Mouse (Mus musculus) MEL (cell line): ENCODE data around the gene Tspan18. TPM values are rescaled to one million over a fixed set of nuclear protein-coding genes. Genes with fewer than 3 reads are reported as not detected.

Experiments
- DNase-seq: peaks from one replicate; pipeline ENCODE4 v3.0.0; 2011; ENCODE audit warnings: low read depth, low spot score
- H3K27ac ChIP-seq: 2 replicates; pipeline ENCODE4 v1.5.1; 2012; ENCODE audit warnings: low read depth, mild to moderate bottlenecking, control low read depth, low read length, moderate library complexity; ENCODE audit not compliant: control insufficient read depth
- H3K27me3 ChIP-seq, 2 experiments: fragments of 150-350 bp in 1 of 2; sonication (generic) in 1 of 2; 2 replicates each; pipeline ENCODE4 v1.6.1; 2012; ENCODE audit warnings: low read length in 2 of 2, mild to moderate bottlenecking in 2 of 2, improper control_type of control experiment in 1 of 2, moderate library complexity in 1 of 2; ENCODE audit not compliant: insufficient read depth in 2 of 2, control insufficient read depth in 1 of 2
- H3K36me3 ChIP-seq, 2 experiments: 2 replicates each; pipeline ENCODE4 v1.6.1; 2012 to 2014; ENCODE audit warnings: low read length in 2 of 2, improper control_type of control experiment in 1 of 2, inconsistent platforms in 1 of 2, mild to moderate bottlenecking in 1 of 2; ENCODE audit not compliant: insufficient read depth in 2 of 2, control insufficient read depth in 1 of 2
- H3K4me1 ChIP-seq, 2 experiments: fragments of 150-350 bp in 1 of 2; sonication (generic) in 1 of 2; 2 replicates each; pipeline ENCODE4 v1.6.1; 2012; ENCODE audit warnings: low read length in 2 of 2, improper control_type of control experiment in 1 of 2, mild to moderate bottlenecking in 1 of 2; ENCODE audit not compliant: insufficient read depth in 2 of 2, control insufficient read depth in 1 of 2
- H3K4me3 ChIP-seq, 2 experiments: fragments of 150-350 bp in 1 of 2; sonication (generic) in 1 of 2; 2 replicates each; pipeline ENCODE4 v1.5.1; 2012; ENCODE audit warnings: low read depth in 2 of 2, low read length in 2 of 2, mild to moderate bottlenecking in 2 of 2, moderate library complexity in 2 of 2, control low read depth in 1 of 2, improper control_type of control experiment in 1 of 2; ENCODE audit not compliant: control insufficient read depth in 1 of 2, insufficient read depth in 1 of 2
- H3K79me2 ChIP-seq: 2 replicates; pipeline ENCODE4 v1.6.1; 2012; ENCODE audit warnings: mild to moderate bottlenecking, low read length, moderate library complexity; ENCODE audit not compliant: control insufficient read depth, poor library complexity, insufficient read depth
- H3K9ac ChIP-seq: 2 replicates; pipeline ENCODE4 v1.6.1; 2012; ENCODE audit warnings: low read depth, mild to moderate bottlenecking, control low read depth, low read length, moderate library complexity; ENCODE audit not compliant: control insufficient read depth, poor library complexity, severe bottlenecking
- H3K9me3 ChIP-seq: fragments of 150-350 bp; sonication (generic); replicated peaks from 2 replicates; pipeline ENCODE4 v1.6.1; 2012; ENCODE audit warnings: mild to moderate bottlenecking, low read length, improper control_type of control experiment, moderate library complexity; ENCODE audit not compliant: insufficient read depth
- CHD2 ChIP-seq: IDR thresholded peaks from 2 replicates; pipeline ENCODE4 v1.6.1; 2011; ENCODE audit warnings: low read length, improper control_type of control experiment
- E2F4 ChIP-seq: IDR thresholded peaks from 2 replicates; pipeline ENCODE4 v1.6.1; 2011; ENCODE audit warnings: low read depth, low read length, improper control_type of control experiment, borderline replicate concordance
- GABPA ChIP-seq: IDR thresholded peaks from 2 replicates; pipeline ENCODE4 v1.6.1; 2012; ENCODE audit warnings: low read depth, mild to moderate bottlenecking, inconsistent platforms, low read length, improper control_type of control experiment, moderate library complexity
- HCFC1 ChIP-seq: IDR thresholded peaks from 2 replicates; pipeline ENCODE4 v1.6.1; 2012; ENCODE audit warnings: low read depth, mild to moderate bottlenecking, inconsistent platforms, low read length, improper control_type of control experiment, moderate library complexity
- JUND ChIP-seq: IDR thresholded peaks from 2 replicates; pipeline ENCODE4 v1.6.1; 2011; ENCODE audit warnings: low read depth, mild to moderate bottlenecking, improper control_type of control experiment, low read length
- MAFK ChIP-seq: IDR thresholded peaks from 2 replicates; pipeline ENCODE4 v1.6.1; 2011; ENCODE audit warnings: low read depth, mild to moderate bottlenecking, low read length, improper control_type of control experiment, borderline replicate concordance
- MEF2A ChIP-seq: IDR thresholded peaks from 2 replicates; pipeline ENCODE4 v1.6.1; 2014; ENCODE audit warnings: low read depth, mild to moderate bottlenecking, inconsistent platforms, low read length, improper control_type of control experiment; ENCODE audit not compliant: poor library complexity, insufficient replicate concordance, severe bottlenecking; ENCODE audit errors: extremely low read depth
- NRF1 ChIP-seq: IDR thresholded peaks from 2 replicates; pipeline ENCODE4 v1.6.1; 2014; ENCODE audit warnings: low read depth, mild to moderate bottlenecking, inconsistent platforms, low read length, improper control_type of control experiment, moderate library complexity; ENCODE audit not compliant: poor library complexity, insufficient read depth, severe bottlenecking
- POLR2A ChIP-seq, 2 experiments: IDR thresholded peaks; 2 replicates each; pipeline ENCODE4 v1.6.1; 2011 to 2012; ENCODE audit warnings: low read length in 2 of 2, mild to moderate bottlenecking in 2 of 2, control low read depth in 1 of 2, improper control_type of control experiment in 1 of 2, low read depth in 1 of 2, moderate library complexity in 1 of 2; ENCODE audit not compliant: control insufficient read depth in 1 of 2, insufficient read depth in 1 of 2, poor library complexity in 1 of 2
- POLR2AphosphoS5 ChIP-seq: IDR thresholded peaks from 2 replicates; pipeline ENCODE4 v1.6.1; 2012; ENCODE audit warnings: low read depth, borderline replicate concordance, mild to moderate bottlenecking, inconsistent platforms, low read length, moderate library complexity, mixed read lengths
- RAD21 ChIP-seq: IDR thresholded peaks from 2 replicates; pipeline ENCODE4 v1.6.1; 2011; ENCODE audit warnings: mild to moderate bottlenecking, low read depth, low read length, improper control_type of control experiment
- SIN3A ChIP-seq: IDR thresholded peaks from 2 replicates; pipeline ENCODE4 v1.6.1; 2012; ENCODE audit warnings: low read length, improper control_type of control experiment, inconsistent platforms
- TAL1 ChIP-seq: IDR thresholded peaks from 2 replicates; pipeline ENCODE4 v1.6.1; 2012; ENCODE audit warnings: mild to moderate bottlenecking, inconsistent platforms, low read length, moderate library complexity, mixed read lengths
- TCF12 ChIP-seq: IDR thresholded peaks from 2 replicates; pipeline ENCODE4 v1.6.1; 2014; ENCODE audit warnings: low read depth, mild to moderate bottlenecking, inconsistent platforms, low read length, improper control_type of control experiment, moderate library complexity
- ZKSCAN1 ChIP-seq: IDR thresholded peaks from 2 replicates; pipeline ENCODE4 v1.6.1; 2012; ENCODE audit warnings: low read depth, mild to moderate bottlenecking, inconsistent platforms, low read length, improper control_type of control experiment, moderate library complexity
- polyA plus RNA-seq, 2 experiments: library from polyadenylated mRNA; stranded (reverse) in 1 of 2; unstranded in 1 of 2; fragments of >175 nt in 1 of 2; fragments of >200 nt in 1 of 2; gene quantifications; 2 replicates each; pipeline versions ENCODE4 v1.2.1 to v1.2.4; 2012; ENCODE audit warnings: low replicate concordance in 2 of 2, low read depth in 1 of 2; ENCODE audit not compliant: insufficient read length in 2 of 2, insufficient read depth in 1 of 2, missing spikeins in 1 of 2
- total RNA-seq: library from RNA; depleted of rRNA; stranded (reverse); fragments of 300-350 nt; gene quantifications from 2 replicates; pipeline ENCODE4 v1.2.3, GENCODE M21; 2012

The Tspan18 gene
- total and polyA plus RNA-seq, 3 experiments, result 2.2 to 4.4 TPM; not detected in 1

GRCm38 (mm10) chr2:93357391-93357790 is 23.1 kb upstream of the Tspan18 start:
- Histone ChIP-seq H3K79me2 (no peaks in the 10 kb centered on the region), H3K27ac (no peak overlapping the region), H3K4me1 (peaks cover 8 to 44% of the 10 kb centered on the region in 2 experiments), H3K9ac (no peak overlapping the region), H3K4me3 (no peak overlapping the region), H3K9me3 (no peaks in the 10 kb centered on the region), H3K36me3 (peaks cover 0 to 26% of the 10 kb centered on the region in 2 experiments; a peak in 2 of 4 replicates), H3K27me3 (no peaks in the 10 kb centered on the region)
- DNase-seq, result no peak
- TF ChIP-seq CHD2, result no peak
- no peak for TF ChIP-seq POLR2A (IDR thresholded peaks at IDR 0.05; ENCODE audit: control insufficient read depth in 1 of 2, insufficient read depth in 1 of 2, low read depth in 1 of 2, low read length in 2 of 2, poor library complexity in 1 of 2)
- no peak for TF ChIP-seq NRF1
- no peak for TF ChIP-seq GABPA
- TF ChIP-seq RAD21, result no peak

GRCm38 (mm10) chr2:93355845-93356244 is 21.5 kb upstream of the Tspan18 start:
- TF ChIP-seq MAFK, result no peak
- TF ChIP-seq SIN3A, result no peak
- TF ChIP-seq POLR2AphosphoS5, result no peak
- TF ChIP-seq E2F4, result no peak
- no peak for TF ChIP-seq HCFC1
- no peak for TF ChIP-seq JUND
- no peak for TF ChIP-seq TAL1
- TF ChIP-seq TCF12, result no peak
- no peak for TF ChIP-seq ZKSCAN1
- no peak for TF ChIP-seq MEF2A
- TF ChIP-seq, all 39 proteins: peak for 0
- Histone ChIP-seq H3K79me2 (no peaks in the 10 kb centered on the region), H3K9me3 (no peaks in the 10 kb centered on the region), H3K27ac (no peak overlapping the region), H3K9ac (no peak overlapping the region), H3K4me3 (no peak overlapping the region), H3K36me3 (peaks cover 0 to 24% of the 10 kb centered on the region in 2 experiments; a peak in 2 of 4 replicates), H3K27me3 (no peaks in the 10 kb centered on the region), H3K4me1 (peaks cover 5 to 51% of the 10 kb centered on the region in 2 experiments; a peak in 3 of 4 replicates)
- no peak for DNase-seq
